Mouse (Mus musculus): ENCODE results near the gene Tarsl2.

DNA sequence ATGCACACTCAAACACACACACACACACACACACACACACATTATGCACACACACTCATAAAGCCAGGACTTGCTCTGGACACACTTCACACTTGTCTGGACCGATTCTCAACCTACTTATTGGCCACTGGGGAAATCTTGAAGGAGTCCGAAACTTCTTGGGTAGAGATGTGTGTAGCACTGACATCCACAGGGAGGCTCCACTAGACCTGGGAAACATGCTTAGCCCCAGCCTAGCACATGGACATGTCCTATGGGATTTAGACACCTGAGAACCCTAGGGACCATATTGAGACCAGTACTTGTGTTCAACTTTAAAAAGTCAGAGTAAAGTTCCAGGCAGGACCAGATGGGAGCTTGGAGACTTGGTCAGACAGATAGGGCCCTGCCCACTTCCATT, 89.3 kb downstream of the Tarsl2 start:
- TF ChIP-seq CTCF (IDR thresholded peaks at IDR 0.05; ENCODE audit: control insufficient read depth, insufficient read depth, insufficient read length), result no peak
- TF ChIP-seq MYOD1 (IDR thresholded peaks at IDR 0.05; ENCODE audit: control insufficient read depth, insufficient read length, low read depth), result no peak
- TF ChIP-seq MAX (IDR thresholded peaks at IDR 0.05), result no peak
- no peak for TF ChIP-seq FOSL1 (IDR thresholded peaks at IDR 0.05; ENCODE audit: insufficient read depth, low read length, poor library complexity, severe bottlenecking)
- TF ChIP-seq USF1 (IDR thresholded peaks at IDR 0.05; ENCODE audit: low read depth), result no peak

All from C2C12 (cell line).